Mouse (Mus musculus): ENCODE results near the gene Spock2. TPM values are rescaled to one million over a fixed set of nuclear protein-coding genes. Genes with fewer than 3 reads are reported as not detected.
A peak's percentile ranks its signal among the peaks of the same experiment; 100 is the strongest.

Spock2 gene
- polyA plus RNA-seq, 1 experiment from 2014 or later = 23.5 TPM

DNA sequence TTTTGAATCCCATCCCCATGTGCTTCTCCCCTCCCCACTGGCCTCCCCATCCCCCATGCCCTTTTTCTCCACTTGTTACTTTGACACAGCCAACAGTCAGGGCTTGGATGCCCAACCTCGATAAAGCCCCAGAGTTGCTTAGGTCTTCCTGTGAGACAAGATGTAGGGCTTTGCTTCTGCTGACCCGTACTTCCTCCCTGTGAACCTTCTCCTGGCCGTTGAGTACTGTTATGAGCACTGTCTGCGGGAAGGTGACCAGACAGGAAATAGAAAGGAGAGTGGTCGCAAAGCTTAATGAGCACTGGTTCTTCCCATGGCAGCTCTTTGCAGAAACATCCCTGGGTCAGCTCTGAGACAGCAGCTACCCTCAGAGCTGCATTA lies 25.4 kb upstream of the Spock2 start:
- H3K9ac ChIP-seq (ENCODE audit: low read length) = no peak overlapping the region
- peaks cover 7% of the 10 kb centered on the region for H3K4me1 ChIP-seq (ENCODE audit: control insufficient read depth, insufficient read depth, low read length)
- ATAC-seq (no peak), DNase-seq (ENCODE audit: low spot score) (no peak)
- H3K4me2 ChIP-seq (ENCODE audit: low read length) = no peak overlapping the region
- 79% methylated on average over 5 of the region's 5 CpGs for WGBS
- H3K27ac ChIP-seq (ENCODE audit: low read depth, low read length) = peak overlapping the region; percentile 52; the same call in 1 of the 2 replicates
- no peaks in the 10 kb centered on the region for H3K9me3 ChIP-seq (replicated peaks; ENCODE audit: control insufficient read depth, low read length)
- H3K27me3 ChIP-seq (replicated peaks; ENCODE audit: control insufficient read depth, insufficient read depth, low read length) = no peaks in the 10 kb centered on the region
- H3K4me3 ChIP-seq (ENCODE audit: low read depth, low read length) = no peak overlapping the region
- no peaks in the 10 kb centered on the region for H3K36me3 ChIP-seq (ENCODE audit: control insufficient read depth, insufficient read depth, low read length)

DNA sequence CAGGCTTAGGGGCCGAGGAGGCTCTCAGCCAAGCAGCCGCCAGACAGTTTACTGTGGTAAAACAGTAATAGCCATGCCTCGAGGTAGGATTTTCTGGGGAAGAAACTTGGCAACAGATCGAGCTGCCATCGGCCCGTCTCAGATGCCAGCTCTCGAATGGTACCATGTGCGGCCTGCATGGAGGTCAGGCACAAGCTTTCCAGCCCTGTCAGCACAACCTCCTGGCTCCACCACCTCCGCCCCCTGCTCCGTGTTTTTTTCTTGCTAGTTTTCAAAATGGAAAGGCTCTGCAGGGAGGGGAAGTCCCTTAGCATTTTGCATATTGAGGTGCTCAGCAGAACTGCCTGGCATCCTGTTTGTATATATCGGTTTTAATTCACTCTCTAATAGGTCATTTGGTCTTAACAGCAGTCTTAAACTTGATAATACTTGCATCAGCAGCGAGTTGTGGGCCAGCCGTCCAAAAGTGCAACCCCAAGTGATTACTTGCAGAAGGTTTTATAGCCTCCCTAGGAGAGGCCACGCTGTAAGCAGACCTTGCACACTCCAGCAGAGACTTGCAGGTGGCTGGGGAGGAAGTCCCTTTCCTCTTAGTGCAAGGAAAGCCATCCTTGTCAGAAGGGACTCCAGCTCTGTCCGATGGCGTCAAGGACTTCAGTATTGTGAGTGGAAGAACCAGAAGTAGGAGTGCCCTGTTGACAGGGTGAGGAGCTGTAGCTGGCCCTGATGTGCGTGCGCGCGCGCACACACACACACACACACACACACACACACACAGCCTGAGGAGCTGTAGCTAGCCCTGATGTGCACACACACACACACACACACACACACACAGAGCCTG lies 24.8 kb upstream of the Spock2 start:
- no peaks in the 10 kb centered on the region for H3K36me3 ChIP-seq (ENCODE audit: control insufficient read depth, insufficient read depth, low read length)
- H3K4me2 ChIP-seq (ENCODE audit: low read length) = no peak overlapping the region
- ATAC-seq (no peak; the same call in 1 of the 2 replicates), DNase-seq (ENCODE audit: low spot score) (peak; percentile 44)
- no peak overlapping the region for H3K4me3 ChIP-seq (ENCODE audit: low read depth, low read length)
- H3K4me1 ChIP-seq (ENCODE audit: control insufficient read depth, insufficient read depth, low read length) = peaks cover 7% of the 10 kb centered on the region
- H3K9ac ChIP-seq (ENCODE audit: low read length) = no peak overlapping the region
- H3K27ac ChIP-seq (ENCODE audit: low read depth, low read length) = peak overlapping the region; percentile 52; the same call in 1 of the 2 replicates
- H3K9me3 ChIP-seq (replicated peaks; ENCODE audit: control insufficient read depth, low read length) = no peaks in the 10 kb centered on the region
- no peaks in the 10 kb centered on the region for H3K27me3 ChIP-seq (replicated peaks; ENCODE audit: control insufficient read depth, insufficient read depth, low read length)
- 73% methylated on average over 21 of the region's 21 CpGs for WGBS

DNA sequence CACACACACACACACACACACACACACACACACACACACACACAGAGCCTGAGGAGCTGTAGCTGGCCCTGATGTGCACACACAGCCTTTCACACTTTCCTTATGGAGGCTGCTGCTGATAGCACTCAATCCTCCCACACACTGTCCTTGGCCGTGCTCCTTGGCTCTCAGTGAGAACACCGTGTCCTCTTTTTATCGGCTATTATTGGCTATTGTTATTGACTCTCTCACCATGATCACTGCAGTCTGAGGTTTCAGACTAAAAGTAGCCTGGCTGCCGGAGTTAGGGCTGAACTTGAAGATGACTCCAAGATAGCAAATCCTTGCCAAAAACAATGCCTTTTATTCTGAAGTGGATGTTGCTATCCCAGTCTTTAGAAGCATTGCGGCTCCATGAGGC lies 24.1 kb upstream of the Spock2 start:
- H3K9me3 ChIP-seq (replicated peaks; ENCODE audit: control insufficient read depth, low read length) = no peaks in the 10 kb centered on the region
- 67% methylated on average over 5 of the region's 5 CpGs for WGBS
- no peak overlapping the region for H3K27ac ChIP-seq (ENCODE audit: low read depth, low read length)
- H3K9ac ChIP-seq (ENCODE audit: low read length) = no peak overlapping the region
- peaks cover 7% of the 10 kb centered on the region for H3K4me1 ChIP-seq (ENCODE audit: control insufficient read depth, insufficient read depth, low read length)
- no peaks in the 10 kb centered on the region for H3K27me3 ChIP-seq (replicated peaks; ENCODE audit: control insufficient read depth, insufficient read depth, low read length)
- no peak overlapping the region for H3K4me3 ChIP-seq (ENCODE audit: low read depth, low read length)
- H3K4me2 ChIP-seq (ENCODE audit: low read length) = no peak overlapping the region
- DNase-seq (ENCODE audit: low spot score) (no peak), ATAC-seq (no peak)
- no peaks in the 10 kb centered on the region for H3K36me3 ChIP-seq (ENCODE audit: control insufficient read depth, insufficient read depth, low read length)

DNA sequence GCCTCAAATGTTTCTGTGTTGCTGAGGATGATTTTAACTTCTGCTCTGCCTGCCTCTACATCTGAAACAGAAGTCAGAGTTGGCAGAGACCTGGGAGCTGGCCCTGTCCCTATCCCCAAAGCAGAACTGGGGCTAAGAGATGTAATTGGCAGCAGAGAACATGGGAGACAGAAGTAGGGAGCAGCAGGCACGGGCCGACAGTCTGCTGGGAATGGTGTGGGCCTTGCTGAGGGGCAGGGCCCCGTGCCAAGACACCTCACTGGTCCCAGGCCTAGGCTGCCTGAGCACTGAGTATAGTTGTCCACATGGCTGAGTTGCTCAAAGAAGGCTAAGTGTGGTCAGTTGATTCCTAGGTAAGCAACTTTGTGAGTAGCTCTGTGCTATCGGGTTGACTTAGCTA lies 22.0 kb upstream of the Spock2 start:
- DNase-seq (ENCODE audit: low spot score) (no peak), ATAC-seq (0 out of 2 replicates have a peak, but pooled peaks have one; percentile 29)
- 72% methylated on average over 4 of the region's 4 CpGs for WGBS
- Histone ChIP-seq H3K9me3 (replicated peaks; ENCODE audit: control insufficient read depth, low read length) (no peaks in the 10 kb centered on the region), H3K27me3 (replicated peaks; ENCODE audit: control insufficient read depth, insufficient read depth, low read length) (no peaks in the 10 kb centered on the region), H3K36me3 (ENCODE audit: control insufficient read depth, insufficient read depth, low read length) (no peaks in the 10 kb centered on the region), H3K27ac (ENCODE audit: low read depth, low read length) (no peak overlapping the region), H3K4me2 (ENCODE audit: low read length) (no peak overlapping the region), H3K9ac (ENCODE audit: low read length) (no peak overlapping the region), H3K4me1 (ENCODE audit: control insufficient read depth, insufficient read depth, low read length) (peaks cover 7% of the 10 kb centered on the region), H3K4me3 (ENCODE audit: low read depth, low read length) (no peak overlapping the region)

DNA sequence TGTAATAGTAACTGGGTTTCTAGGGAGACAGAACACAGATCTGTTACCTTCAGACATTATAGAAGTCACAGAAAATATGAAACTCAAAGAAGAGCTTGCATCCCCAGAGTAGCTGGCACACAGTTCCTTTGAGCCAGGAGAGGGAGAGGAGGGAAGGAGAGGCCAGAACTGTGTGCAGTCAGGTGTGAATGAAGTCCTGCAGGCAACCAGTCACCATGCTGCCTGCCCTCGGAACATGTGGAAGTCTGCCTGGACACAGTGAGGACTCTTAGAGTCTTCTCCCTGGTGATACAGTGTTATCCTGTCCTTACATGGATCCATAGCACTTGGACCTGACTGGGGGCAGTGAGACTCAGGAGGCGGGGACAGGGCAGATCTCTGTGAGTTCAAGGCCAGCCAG lies 13.7 kb upstream of the Spock2 start:
- Histone ChIP-seq H3K9me3 (replicated peaks; ENCODE audit: control insufficient read depth, low read length) (no peaks in the 10 kb centered on the region), H3K9ac (ENCODE audit: low read length) (no peak overlapping the region), H3K4me2 (ENCODE audit: low read length) (no peak overlapping the region), H3K4me3 (ENCODE audit: low read depth, low read length) (no peak overlapping the region), H3K4me1 (ENCODE audit: control insufficient read depth, insufficient read depth, low read length) (no peaks in the 10 kb centered on the region), H3K36me3 (ENCODE audit: control insufficient read depth, insufficient read depth, low read length) (no peaks in the 10 kb centered on the region), H3K27me3 (replicated peaks; ENCODE audit: control insufficient read depth, insufficient read depth, low read length) (no peaks in the 10 kb centered on the region), H3K27ac (ENCODE audit: low read depth, low read length) (no peak overlapping the region)
- 72% methylated on average over 2 of the region's 2 CpGs for WGBS
- DNase-seq (ENCODE audit: low spot score) (no peak), ATAC-seq (no peak)

DNA sequence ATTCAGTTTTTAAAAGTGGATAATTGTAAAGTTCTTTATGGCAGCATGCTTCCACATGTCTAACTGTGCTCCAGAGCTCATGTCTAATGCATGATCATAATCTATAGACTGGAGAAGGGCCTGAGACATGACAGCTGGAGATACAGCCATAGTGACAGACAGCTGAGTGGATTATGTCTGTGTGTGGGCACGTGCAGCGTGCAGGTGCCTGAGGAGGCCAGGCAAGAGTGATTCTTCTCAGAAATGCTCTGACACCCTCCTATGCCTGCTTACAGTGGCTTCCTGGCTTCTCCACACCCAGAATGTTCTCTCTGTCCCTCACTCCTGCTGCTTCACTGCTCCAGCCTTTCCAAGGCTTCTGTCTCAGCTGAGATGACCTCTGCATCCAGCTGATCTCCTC lies 12.3 kb upstream of the Spock2 start:
- no peak for ATAC-seq
- no peaks in the 10 kb centered on the region for H3K9me3 ChIP-seq (replicated peaks; ENCODE audit: control insufficient read depth, low read length)
- no peaks in the 10 kb centered on the region for H3K36me3 ChIP-seq (ENCODE audit: control insufficient read depth, insufficient read depth, low read length)
- no peak overlapping the region for H3K4me3 ChIP-seq (ENCODE audit: low read depth, low read length)
- H3K4me1 ChIP-seq (ENCODE audit: control insufficient read depth, insufficient read depth, low read length) = no peaks in the 10 kb centered on the region
- 75% methylated on average over 2 of the region's 2 CpGs for WGBS
- no peak overlapping the region for H3K4me2 ChIP-seq (ENCODE audit: low read length)
- no peak overlapping the region for H3K27ac ChIP-seq (ENCODE audit: low read depth, low read length)
- no peak overlapping the region for H3K9ac ChIP-seq (ENCODE audit: low read length)
- no peaks in the 10 kb centered on the region for H3K27me3 ChIP-seq (replicated peaks; ENCODE audit: control insufficient read depth, insufficient read depth, low read length)
- no peak for DNase-seq (ENCODE audit: low spot score)

DNA sequence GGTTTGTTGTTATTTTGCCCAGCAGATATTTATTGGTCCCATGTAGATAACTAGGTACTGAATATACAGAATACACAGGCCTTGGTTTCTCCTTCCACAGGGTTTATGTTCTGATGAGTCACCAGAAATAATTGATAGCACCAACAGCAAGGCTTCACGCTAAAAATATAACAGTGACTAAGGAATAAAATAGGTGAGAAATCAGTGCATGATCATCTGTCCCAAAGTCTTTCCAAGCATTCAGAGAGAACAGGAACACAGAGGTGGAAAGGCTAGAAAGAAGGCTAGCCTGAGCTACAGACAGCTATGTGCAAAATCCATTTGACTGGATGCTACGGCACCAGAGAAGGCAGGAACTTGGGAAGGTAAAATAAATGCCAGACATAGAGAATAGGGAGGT lies 10.5 kb upstream of the Spock2 start:
- Histone ChIP-seq H3K9me3 (replicated peaks; ENCODE audit: control insufficient read depth, low read length) (no peaks in the 10 kb centered on the region), H3K4me2 (ENCODE audit: low read length) (no peak overlapping the region), H3K27ac (ENCODE audit: low read depth, low read length) (no peak overlapping the region), H3K4me1 (ENCODE audit: control insufficient read depth, insufficient read depth, low read length) (no peaks in the 10 kb centered on the region), H3K4me3 (ENCODE audit: low read depth, low read length) (no peak overlapping the region), H3K9ac (ENCODE audit: low read length) (no peak overlapping the region), H3K27me3 (replicated peaks; ENCODE audit: control insufficient read depth, insufficient read depth, low read length) (no peaks in the 10 kb centered on the region), H3K36me3 (ENCODE audit: control insufficient read depth, insufficient read depth, low read length) (no peaks in the 10 kb centered on the region)
- ATAC-seq (no peak), DNase-seq (ENCODE audit: low spot score) (no peak)
- WGBS = 94% methylated on average over 2 of the region's 2 CpGs

DNA sequence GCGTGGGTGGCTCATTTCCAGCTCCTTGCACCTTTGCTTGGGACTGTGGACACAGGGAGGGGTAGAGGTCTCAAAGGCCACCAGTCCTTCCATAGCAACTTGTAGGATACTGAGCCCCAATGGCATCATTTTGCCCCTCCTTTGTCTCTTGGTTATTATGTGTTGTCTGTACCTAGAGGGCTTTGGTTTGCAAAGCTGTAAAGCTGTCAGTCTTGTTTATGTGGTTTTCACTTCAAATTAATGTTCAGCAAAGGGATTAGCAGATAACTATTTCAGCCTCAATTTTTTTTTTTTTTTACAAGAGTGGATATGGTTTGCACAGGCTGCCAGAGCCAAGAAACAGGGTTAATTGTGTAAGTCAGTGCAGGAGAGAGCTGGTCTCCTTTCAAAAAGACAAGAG lies 9.7 kb upstream of the Spock2 start:
- Histone ChIP-seq H3K9me3 (replicated peaks; ENCODE audit: control insufficient read depth, low read length) (no peaks in the 10 kb centered on the region), H3K4me2 (ENCODE audit: low read length) (no peak overlapping the region), H3K9ac (ENCODE audit: low read length) (no peak overlapping the region), H3K4me3 (ENCODE audit: low read depth, low read length) (no peak overlapping the region), H3K27ac (ENCODE audit: low read depth, low read length) (no peak overlapping the region), H3K27me3 (replicated peaks; ENCODE audit: control insufficient read depth, insufficient read depth, low read length) (no peaks in the 10 kb centered on the region), H3K4me1 (ENCODE audit: control insufficient read depth, insufficient read depth, low read length) (no peaks in the 10 kb centered on the region), H3K36me3 (ENCODE audit: control insufficient read depth, insufficient read depth, low read length) (no peaks in the 10 kb centered on the region)
- 44% methylated on average over 1 of the region's 1 CpGs for WGBS
- ATAC-seq = no peak
- no peak for DNase-seq (ENCODE audit: low spot score)

DNA sequence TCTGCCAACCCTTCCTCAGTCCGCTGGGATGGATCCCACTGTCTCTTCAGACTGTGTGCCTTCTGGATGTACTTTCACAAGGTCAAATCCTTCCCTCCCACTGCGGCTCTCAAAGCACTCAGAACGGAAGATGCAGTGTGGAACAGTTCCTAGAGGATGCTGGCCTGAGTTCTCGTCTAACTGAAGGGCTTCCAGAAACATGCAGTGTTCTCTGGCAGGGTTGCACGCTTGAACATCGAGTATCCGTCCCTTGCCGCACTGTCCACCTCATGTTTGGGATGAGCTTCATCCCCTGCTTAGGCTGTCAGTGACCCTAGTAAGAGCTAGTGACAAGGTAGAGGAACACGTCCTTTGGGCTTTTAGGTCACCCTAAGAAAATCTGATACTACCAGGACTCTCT lies 8.9 kb upstream of the Spock2 start:
- Histone ChIP-seq H3K9ac (ENCODE audit: low read length) (no peak overlapping the region), H3K4me2 (ENCODE audit: low read length) (no peak overlapping the region), H3K27ac (ENCODE audit: low read depth, low read length) (no peak overlapping the region), H3K9me3 (replicated peaks; ENCODE audit: control insufficient read depth, low read length) (no peaks in the 10 kb centered on the region), H3K4me1 (ENCODE audit: control insufficient read depth, insufficient read depth, low read length) (no peaks in the 10 kb centered on the region), H3K4me3 (ENCODE audit: low read depth, low read length) (no peak overlapping the region), H3K36me3 (ENCODE audit: control insufficient read depth, insufficient read depth, low read length) (no peaks in the 10 kb centered on the region), H3K27me3 (replicated peaks; ENCODE audit: control insufficient read depth, insufficient read depth, low read length) (no peaks in the 10 kb centered on the region)
- ATAC-seq = no peak
- WGBS = 92% methylated on average over 9 of the region's 9 CpGs
- no peak for DNase-seq (ENCODE audit: low spot score)
